8 mouse cellular contexts compared by ENCODE assay signal in genomic region chr6:54327626-54328003, GRCm38 (mm10). TPM values are rescaled to one million over a fixed set of nuclear protein-coding genes. Genes with fewer than 3 reads are reported as not detected.
DNase-seq lines count a peak whose midpoint lies in the region; ATAC-seq and TF ChIP-seq lines count a peak whose summit lies in the region.

No protein-coding gene starts in this region.

- WGBS in spleen, adult 2 months, result under 1% methylated on average over 28 of the region's 28 CpGs
- under 1% methylated on average over 28 of the region's 28 CpGs for WGBS in forebrain, embryonic 10.5 days
- WGBS in heart, embryonic 13.5 days, result under 1% methylated on average over 28 of the region's 28 CpGs
- under 1% methylated on average over 28 of the region's 28 CpGs for WGBS in kidney, embryonic 15.5 days
- 1% methylated on average over 28 of the region's 28 CpGs for WGBS in liver, embryonic 12.5 days (ENCODE audit: insufficient replicate concordance)
- under 1% methylated on average over 28 of the region's 28 CpGs for WGBS in midbrain, postnatal 0 days

- no peak for ATAC-seq in heart, embryonic 13.5 days (ENCODE audit: extremely low read depth, insufficient number of reproducible peaks, low FRiP score, low TSS enrichment)
- peak; percentile 64 for ATAC-seq in kidney, embryonic 15.5 days (replicated peaks; ENCODE audit: low FRiP score)
- ATAC-seq in liver, embryonic 12.5 days, result no peak
- peak; percentile 36; the same call in 1 of the 2 replicates for ATAC-seq in midbrain, postnatal 0 days (ENCODE audit: low FRiP score)

- no peaks in the 10 kb centered on the region for H3K36me3 ChIP-seq in spleen, adult 2 months (ENCODE audit: control insufficient read depth, insufficient read depth, low read length)
- no peaks in the 10 kb centered on the region for H3K36me3 ChIP-seq in forebrain, embryonic 10.5 days (replicated peaks)
- no peaks in the 10 kb centered on the region for H3K36me3 ChIP-seq in heart, embryonic 13.5 days
- H3K36me3 ChIP-seq in kidney, embryonic 15.5 days, result no peaks in the 10 kb centered on the region
- H3K36me3 ChIP-seq in liver, embryonic 12.5 days, result no peaks in the 10 kb centered on the region
- H3K36me3 ChIP-seq in midbrain, postnatal 0 days (ENCODE audit: insufficient read depth, low read length), result no peaks in the 10 kb centered on the region
- no peaks in the 10 kb centered on the region for H3K36me3 ChIP-seq in testis, adult 2 months (ENCODE audit: control insufficient read depth, insufficient read depth, low read length)

- TF ChIP-seq CTCF in spleen, adult 2 months (IDR thresholded peaks at IDR 0.05; ENCODE audit: extremely low read depth, insufficient read depth, insufficient read length, insufficient replicate concordance), result no peak
- TF ChIP-seq CTCF in midbrain, postnatal 0 days (IDR thresholded peaks at IDR 0.05), result no peak
- no peak for TF ChIP-seq CTCF in testis, adult 2 months (IDR thresholded peaks at IDR 0.05; ENCODE audit: control insufficient read depth, insufficient read depth, insufficient replicate concordance, low read depth, low read length)

- no peak for DNase-seq in spleen, adult 2 months (ENCODE audit: low read depth in 1 of 2, low spot score in 2 of 2)
- DNase-seq in spleen, postnatal 4 days (ENCODE audit: low spot score in 2 of 2), result no peak
- DNase-seq in forebrain, embryonic 10.5 days (ENCODE audit: extremely low spot score, low spot score), result peak; percentile 43
- peak; percentile 39 for DNase-seq in midbrain, postnatal 0 days (ENCODE audit: low spot score)

- no peaks in the 10 kb centered on the region for H3K9me3 ChIP-seq in forebrain, embryonic 10.5 days
- H3K9me3 ChIP-seq in heart, embryonic 13.5 days, result no peaks in the 10 kb centered on the region
- H3K9me3 ChIP-seq in kidney, embryonic 15.5 days (replicated peaks), result no peaks in the 10 kb centered on the region
- no peaks in the 10 kb centered on the region for H3K9me3 ChIP-seq in liver, embryonic 12.5 days (replicated peaks)
- no peaks in the 10 kb centered on the region for H3K9me3 ChIP-seq in midbrain, postnatal 0 days (ENCODE audit: low read length)

- H3K9ac ChIP-seq in heart, embryonic 13.5 days, result peak overlapping the region; percentile 82
- peak overlapping the region; percentile 47 for H3K9ac ChIP-seq in kidney, embryonic 15.5 days
- no peak overlapping the region for H3K9ac ChIP-seq in liver, embryonic 12.5 days
- 0 out of 2 replicates have a peak overlapping the region, but pooled peaks have one; percentile 3 for H3K9ac ChIP-seq in midbrain, postnatal 0 days (replicated peaks; ENCODE audit: low read length, poor library complexity, severe bottlenecking)

- TF ChIP-seq POLR2A in spleen, adult 2 months (IDR thresholded peaks at IDR 0.05; ENCODE audit: low read depth, low read length), result no peak
- 0 out of 2 replicates have a peak, but pooled peaks have one; percentile 30 for TF ChIP-seq POLR2A in testis, adult 2 months (IDR thresholded peaks at IDR 0.05; ENCODE audit: control insufficient read depth, low read depth, low read length)

- H3K27ac ChIP-seq in spleen, adult 2 months (ENCODE audit: insufficient read depth, low read length), result no peak overlapping the region
- H3K27ac ChIP-seq in forebrain, embryonic 10.5 days, result peak overlapping the region; percentile 66
- peak overlapping the region; percentile 84 for H3K27ac ChIP-seq in heart, embryonic 13.5 days (replicated peaks)
- H3K27ac ChIP-seq in kidney, embryonic 15.5 days, result peak overlapping the region; percentile 38; the same call in 1 of the 2 replicates
- no peak overlapping the region for H3K27ac ChIP-seq in liver, embryonic 12.5 days
- no peak overlapping the region for H3K27ac ChIP-seq in midbrain, postnatal 0 days (ENCODE audit: low read depth, low read length)
- H3K27ac ChIP-seq in testis, adult 2 months (ENCODE audit: control insufficient read depth, insufficient read depth, low read depth, low read length), result peak overlapping the region; percentile 70

- peaks cover 3% of the 10 kb centered on the region; the same call in 1 of the 2 replicates for H3K27me3 ChIP-seq in spleen, adult 2 months (ENCODE audit: control insufficient read depth, insufficient read depth, low read length)
- H3K27me3 ChIP-seq in forebrain, embryonic 10.5 days (ENCODE audit: poor library complexity, severe bottlenecking), result peaks cover 78% of the 10 kb centered on the region
- H3K27me3 ChIP-seq in heart, embryonic 13.5 days (replicated peaks), result peaks cover 49% of the 10 kb centered on the region
- H3K27me3 ChIP-seq in kidney, embryonic 15.5 days, result peaks cover 47% of the 10 kb centered on the region
- peaks cover 60% of the 10 kb centered on the region for H3K27me3 ChIP-seq in liver, embryonic 12.5 days (replicated peaks)
- peaks cover 51% of the 10 kb centered on the region for H3K27me3 ChIP-seq in midbrain, postnatal 0 days (ENCODE audit: insufficient read depth, low read length)
- no peaks in the 10 kb centered on the region for H3K27me3 ChIP-seq in testis, adult 2 months (ENCODE audit: control insufficient read depth, insufficient read depth, low read length)

- H3K4me2 ChIP-seq in heart, embryonic 13.5 days, result peak overlapping the region; percentile 99
- H3K4me2 ChIP-seq in kidney, embryonic 15.5 days, result peak overlapping the region; percentile 98
- peak overlapping the region; percentile 72 for H3K4me2 ChIP-seq in liver, embryonic 12.5 days
- H3K4me2 ChIP-seq in midbrain, postnatal 0 days (ENCODE audit: low read depth, low read length, poor library complexity, severe bottlenecking), result peak overlapping the region; percentile 97

- peaks cover 7% of the 10 kb centered on the region; the same call in 1 of the 2 replicates for H3K4me1 ChIP-seq in spleen, adult 2 months (ENCODE audit: control insufficient read depth, insufficient read depth, insufficient read length)
- peaks cover 58% of the 10 kb centered on the region for H3K4me1 ChIP-seq in forebrain, embryonic 10.5 days
- H3K4me1 ChIP-seq in heart, embryonic 13.5 days, result peaks cover 12% of the 10 kb centered on the region; the same call in 1 of the 2 replicates
- H3K4me1 ChIP-seq in kidney, embryonic 15.5 days, result peaks cover 51% of the 10 kb centered on the region
- 0 out of 2 replicates have a peak, but pooled peaks cover 5% of the 10 kb centered on the region for H3K4me1 ChIP-seq in liver, embryonic 12.5 days
- H3K4me1 ChIP-seq in midbrain, postnatal 0 days (ENCODE audit: insufficient read depth, low read length), result peaks cover 6% of the 10 kb centered on the region; the same call in 1 of the 2 replicates
- peaks cover 2% of the 10 kb centered on the region for H3K4me1 ChIP-seq in testis, adult 2 months (ENCODE audit: control insufficient read depth, insufficient read depth, low read length)

- peak overlapping the region; percentile 38 for H3K4me3 ChIP-seq in spleen, adult 2 months (ENCODE audit: extremely low read depth, insufficient read depth, insufficient read length)
- H3K4me3 ChIP-seq in forebrain, embryonic 10.5 days, result peak overlapping the region; percentile 61
- H3K4me3 ChIP-seq in heart, embryonic 13.5 days, result peak overlapping the region; percentile 59
- peak overlapping the region; percentile 55 for H3K4me3 ChIP-seq in kidney, embryonic 15.5 days (replicated peaks)
- peak overlapping the region; percentile 48 for H3K4me3 ChIP-seq in liver, embryonic 12.5 days
- peak overlapping the region; percentile 50 for H3K4me3 ChIP-seq in midbrain, postnatal 0 days (ENCODE audit: low read depth, low read length)
- peak overlapping the region; percentile 72 for H3K4me3 ChIP-seq in testis, adult 2 months (ENCODE audit: control insufficient read depth, low read depth, low read length)

RNA-seq across cellular contexts. Expression of gene Prr15, which starts 2.0 kb away (rescaled TPM):
- polyA plus RNA-seq in spleen, adult 2 months (2012; rRNA removed), result 0.53 and 0.59 TPM in 2 replicates
- 3.3 and 4.7 TPM in 2 replicates for polyA plus RNA-seq in forebrain, embryonic 10.5 days (2016; fragmentation: Nextera tagmentation; extraction: Ambion mirVana)
- polyA plus RNA-seq in heart, embryonic 13.5 days (2015; fragmentation: Nextera tagmentation; extraction: Ambion mirVana), result 14.4 and 17.7 TPM in 2 replicates
- polyA plus RNA-seq in kidney, embryonic 15.5 days (2015; fragmentation: Nextera tagmentation; extraction: Ambion mirVana), result 7.3 TPM in 2 replicates
- polyA plus RNA-seq in liver, embryonic 12.5 days (2016; fragmentation: Nextera tagmentation; extraction: Ambion mirVana), result 0.67 and 0.80 TPM in 2 replicates
- 1.5 and 2.1 TPM in 2 replicates for total RNA-seq in midbrain, postnatal 0 days (2014; rRNA removed)
- 1.8 and 2.4 TPM in 2 replicates for polyA plus RNA-seq in midbrain, postnatal 0 days (2015; fragmentation: Nextera tagmentation; extraction: Ambion mirVana)
- polyA plus RNA-seq in testis, adult 2 months (2012; rRNA removed), result 5.7 and 5.9 TPM in 2 replicates

Comparison
In these comparisons a context has a peak if more than half of its experiments do, and no peak if none do; other contexts are left out.
1. DNase-seq: peak in forebrain, embryonic 10.5 days (single experiment) and midbrain, postnatal 0 days (single experiment); none in spleen, adult 2 months (0 of 2) and spleen, postnatal 4 days (0 of 2).
2. H3K27ac ChIP-seq: peak in forebrain, embryonic 10.5 days (single experiment), heart, embryonic 13.5 days (single experiment), kidney, embryonic 15.5 days (single experiment) and testis, adult 2 months (single experiment); none in spleen, adult 2 months (single experiment), liver, embryonic 12.5 days (single experiment) and midbrain, postnatal 0 days (single experiment).
3. ATAC-seq: peak in kidney, embryonic 15.5 days (single experiment) and midbrain, postnatal 0 days (single experiment); none in heart, embryonic 13.5 days (single experiment) and liver, embryonic 12.5 days (single experiment).
4. Peak in every context shown above with its lines, with median percentiles within 50 percentile points of each other: H3K4me3 ChIP-seq and H3K4me2 ChIP-seq.